Mouse (Mus musculus): Measurements from ENCODE around the gene Stxbp4. TPM values are rescaled to one million over a fixed set of nuclear protein-coding genes. Genes with fewer than 3 reads are reported as not detected.
A peak's percentile ranks its signal among the peaks of the same experiment; 100 is the strongest.

The Stxbp4 gene
- polyA plus RNA-seq, 1 experiment from 2014 or later: 6.4 TPM

GRCm38 (mm10) chr11:90667325-90667724, 29.4 kb upstream of the Stxbp4 start:
- H3K27me3 ChIP-seq: no peaks in the 10 kb centered on the region
- peak overlapping the region; percentile 6; the same call in 1 of the 2 replicates for H3K4me2 ChIP-seq
- H3K4me3 ChIP-seq (replicated peaks): no peak overlapping the region
- H3K9me3 ChIP-seq (replicated peaks): no peaks in the 10 kb centered on the region
- ATAC-seq (ENCODE audit: insufficient read depth): no peak
- H3K36me3 ChIP-seq (replicated peaks): peaks cover 36% of the 10 kb centered on the region
- peak overlapping the region; percentile 65 for H3K27ac ChIP-seq (replicated peaks)
- peaks cover 54% of the 10 kb centered on the region for H3K4me1 ChIP-seq (replicated peaks)
- no peak overlapping the region for H3K9ac ChIP-seq
- whole genome bisulfite sequencing (ENCODE audit: insufficient replicate concordance): 75% methylated on average over 6 of the region's 6 CpGs

- Histone ChIP-seq H3K9ac (peak overlapping the region; percentile 54), H3K4me3 (replicated peaks) (0 out of 2 replicates have a peak overlapping the region, but pooled peaks have one; percentile 1), H3K4me1 (replicated peaks) (peaks cover 56% of the 10 kb centered on the region), H3K4me2 (peak overlapping the region; percentile 68), H3K27me3 (no peaks in the 10 kb centered on the region), H3K9me3 (replicated peaks) (no peaks in the 10 kb centered on the region), H3K36me3 (replicated peaks) (peaks cover 37% of the 10 kb centered on the region), H3K27ac (replicated peaks) (peak overlapping the region; percentile 97)
- 18% methylated on average over 4 of the region's 4 CpGs for whole genome bisulfite sequencing (ENCODE audit: insufficient replicate concordance)
- peak; percentile 79 for ATAC-seq (ENCODE audit: insufficient read depth)
Measured at GRCm38 (mm10) chr11:90666916-90667315, 29.0 kb upstream of the Stxbp4 start.

- Histone ChIP-seq H3K4me1 (replicated peaks) (peaks cover 60% of the 10 kb centered on the region), H3K9ac (peak overlapping the region; percentile 54), H3K4me2 (peak overlapping the region; percentile 68)
Measured at GRCm38 (mm10) chr11:90666144-90666757, 28.4 kb upstream of the Stxbp4 start.

DNA sequence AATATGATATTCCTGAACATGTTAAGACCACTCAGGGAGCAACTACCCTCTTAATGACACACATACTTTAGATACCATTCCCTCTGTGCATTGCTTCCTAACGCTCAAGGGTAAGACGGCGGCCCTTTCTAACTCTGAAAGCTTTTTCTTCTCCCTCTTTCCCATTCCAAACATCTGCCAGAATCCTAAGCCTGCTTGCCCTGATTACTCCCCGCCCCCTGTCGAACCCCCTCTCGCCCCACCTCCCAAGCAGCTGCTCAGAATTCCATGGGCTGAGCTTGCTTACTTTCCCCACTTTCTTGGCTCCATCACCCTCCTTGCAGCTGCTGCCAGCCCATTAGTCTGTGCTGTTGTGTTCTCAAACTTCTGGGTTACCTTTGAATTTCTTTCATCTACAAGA, 27.3 kb upstream of the Stxbp4 start:
- H3K27me3 ChIP-seq: no peaks in the 10 kb centered on the region
- H3K4me1 ChIP-seq (replicated peaks): peaks cover 60% of the 10 kb centered on the region
- peak overlapping the region; percentile 97 for H3K27ac ChIP-seq (replicated peaks)
- H3K4me3 ChIP-seq (replicated peaks): no peak overlapping the region
- H3K36me3 ChIP-seq (replicated peaks): peaks cover 47% of the 10 kb centered on the region
- H3K9ac ChIP-seq: peak overlapping the region; percentile 54
- ATAC-seq (ENCODE audit: insufficient read depth): no peak
- no peaks in the 10 kb centered on the region for H3K9me3 ChIP-seq (replicated peaks)
- peak overlapping the region; percentile 68 for H3K4me2 ChIP-seq
- 43% methylated on average over 6 of the region's 6 CpGs for WGBS (ENCODE audit: insufficient replicate concordance)

More at GRCm38 (mm10) chr11:90666144-90666757, 28.4 kb upstream of the Stxbp4 start:
- H3K9me3 ChIP-seq (replicated peaks): no peaks in the 10 kb centered on the region
- peak overlapping the region; percentile 11; the same call in 1 of the 2 replicates for H3K4me3 ChIP-seq (replicated peaks)
- WGBS (ENCODE audit: insufficient replicate concordance): 26% methylated on average over 3 of the region's 3 CpGs
- H3K27me3 ChIP-seq: no peaks in the 10 kb centered on the region
- peak overlapping the region; percentile 97 for H3K27ac ChIP-seq (replicated peaks)
- ATAC-seq (ENCODE audit: insufficient read depth): peak; percentile 69
- peaks cover 42% of the 10 kb centered on the region for H3K36me3 ChIP-seq (replicated peaks)

DNA sequence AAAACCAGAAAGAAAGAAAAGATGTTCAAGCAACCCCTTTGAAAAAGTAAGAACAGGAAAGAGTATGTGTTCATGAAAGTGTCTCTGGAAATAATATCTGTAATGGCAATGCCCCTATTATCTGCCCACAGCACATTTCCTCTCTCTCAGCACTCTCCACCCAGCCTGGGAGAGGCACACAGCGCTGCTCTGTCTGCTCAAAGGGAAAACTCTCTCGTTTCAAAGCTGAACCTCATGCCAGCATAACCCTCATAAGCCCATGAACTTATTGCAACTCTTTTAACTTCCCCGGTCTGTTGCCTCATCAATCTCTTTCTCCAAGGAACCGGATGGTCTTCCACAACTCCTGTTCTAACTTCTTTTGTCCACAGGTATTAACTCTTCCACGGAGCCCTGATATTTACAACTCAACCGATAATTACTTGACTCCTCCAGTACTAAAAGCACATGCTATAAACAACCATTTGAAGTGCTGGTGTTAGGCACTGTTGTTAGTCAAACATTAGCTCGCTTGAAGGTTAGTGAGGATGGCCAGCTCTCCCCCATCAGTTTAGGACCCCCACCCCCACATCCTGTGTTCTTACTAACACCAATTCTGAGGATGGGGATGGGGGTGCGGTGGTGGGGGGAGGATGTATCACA, 26.6 kb upstream of the Stxbp4 start:
- H3K36me3 ChIP-seq (replicated peaks): peaks cover 47% of the 10 kb centered on the region
- H3K4me3 ChIP-seq (replicated peaks): peak overlapping the region; percentile 25
- peak; percentile 84 for ATAC-seq (ENCODE audit: insufficient read depth)
- WGBS (ENCODE audit: insufficient replicate concordance): 2% methylated on average over 8 of the region's 8 CpGs
- H3K9ac ChIP-seq: peak overlapping the region; percentile 54
- no peaks in the 10 kb centered on the region for H3K9me3 ChIP-seq (replicated peaks)
- H3K4me2 ChIP-seq: peak overlapping the region; percentile 68
- H3K4me1 ChIP-seq (replicated peaks): peaks cover 60% of the 10 kb centered on the region
- no peaks in the 10 kb centered on the region for H3K27me3 ChIP-seq
- peak overlapping the region; percentile 97 for H3K27ac ChIP-seq (replicated peaks)

GRCm38 (mm10) chr11:90663618-90664297, 25.9 kb upstream of the Stxbp4 start:
- peak overlapping the region; percentile 25 for H3K4me3 ChIP-seq (replicated peaks)

GRCm38 (mm10) chr11:90663052-90663451, 25.2 kb upstream of the Stxbp4 start:
- H3K9ac ChIP-seq: peak overlapping the region; percentile 50
- peaks cover 42% of the 10 kb centered on the region for H3K36me3 ChIP-seq (replicated peaks)
- ATAC-seq (ENCODE audit: insufficient read depth): peak; percentile 57
- 13% methylated on average over 3 of the region's 3 CpGs for WGBS (ENCODE audit: insufficient replicate concordance)
- H3K9me3 ChIP-seq (replicated peaks): no peaks in the 10 kb centered on the region
- no peaks in the 10 kb centered on the region for H3K27me3 ChIP-seq
- peak overlapping the region; percentile 24 for H3K4me3 ChIP-seq (replicated peaks)
- peak overlapping the region; percentile 97 for H3K27ac ChIP-seq (replicated peaks)
- H3K4me2 ChIP-seq: peak overlapping the region; percentile 68
- peaks cover 62% of the 10 kb centered on the region for H3K4me1 ChIP-seq (replicated peaks)

More at GRCm38 (mm10) chr11:90663618-90664297, 25.9 kb upstream of the Stxbp4 start:
- Histone ChIP-seq H3K4me2 (peak overlapping the region; percentile 68), H3K27ac (replicated peaks) (peak overlapping the region; percentile 97), H3K9ac (peak overlapping the region; percentile 50), H3K27me3 (no peaks in the 10 kb centered on the region), H3K4me1 (replicated peaks) (peaks cover 60% of the 10 kb centered on the region), H3K9me3 (replicated peaks) (no peaks in the 10 kb centered on the region), H3K36me3 (replicated peaks) (peaks cover 47% of the 10 kb centered on the region)
- peak; percentile 26; the same call in 1 of the 2 replicates for ATAC-seq (ENCODE audit: insufficient read depth)
- WGBS (ENCODE audit: insufficient replicate concordance): 32% methylated on average over 5 of the region's 5 CpGs

DNA sequence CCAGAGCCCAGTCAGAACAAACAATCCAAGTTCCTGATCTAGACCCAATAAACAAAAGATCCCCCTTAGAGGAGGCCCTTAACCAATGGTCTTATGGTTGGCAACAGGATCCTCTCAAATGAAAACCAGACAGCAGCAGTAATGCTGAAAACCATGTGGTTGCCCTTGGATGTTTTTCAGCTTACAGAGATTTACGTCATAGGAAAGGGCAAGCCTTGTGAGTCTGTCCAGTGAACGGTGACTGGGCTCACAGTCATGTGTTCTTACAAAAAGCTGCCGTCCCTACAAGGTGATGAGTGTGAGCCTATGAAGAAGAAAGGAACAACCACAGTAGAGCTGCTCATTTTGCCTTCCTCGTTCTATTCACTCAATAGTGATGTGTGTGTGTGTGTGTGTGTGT, 22.8 kb upstream of the Stxbp4 start:
- Histone ChIP-seq H3K27ac (replicated peaks) (0 out of 2 replicates have a peak overlapping the region, but pooled peaks have one; percentile 7), H3K4me3 (replicated peaks) (no peak overlapping the region), H3K9me3 (replicated peaks) (no peaks in the 10 kb centered on the region), H3K27me3 (no peaks in the 10 kb centered on the region), H3K36me3 (replicated peaks) (peaks cover 62% of the 10 kb centered on the region), H3K4me2 (no peak overlapping the region), H3K4me1 (replicated peaks) (peaks cover 51% of the 10 kb centered on the region), H3K9ac (no peak overlapping the region)
- WGBS (ENCODE audit: insufficient replicate concordance): 84% methylated on average over 4 of the region's 4 CpGs
- no peak for ATAC-seq (ENCODE audit: insufficient read depth)

DNA sequence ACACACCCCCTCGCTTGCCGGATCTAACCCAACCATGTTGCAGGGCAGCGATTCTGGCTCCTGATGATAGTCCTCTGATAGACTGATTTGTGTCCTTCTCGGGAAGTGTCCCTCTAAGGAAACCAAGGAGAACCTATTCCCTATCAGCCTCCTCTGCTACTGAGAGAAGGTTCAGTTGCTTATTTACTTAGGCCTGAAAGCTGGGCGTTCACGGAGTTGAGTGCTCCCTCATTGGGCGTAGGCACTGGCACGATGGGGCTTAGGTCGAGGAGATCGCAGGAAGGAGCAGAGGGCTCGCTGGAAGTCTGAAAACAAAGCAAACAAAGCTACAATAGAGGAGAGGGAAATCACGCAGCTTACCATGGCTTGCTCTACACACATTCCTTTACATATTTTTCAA, 19.6 kb upstream of the Stxbp4 start:
- no peak for ATAC-seq (ENCODE audit: insufficient read depth)
- Histone ChIP-seq H3K9me3 (replicated peaks) (no peaks in the 10 kb centered on the region), H3K4me2 (no peak overlapping the region), H3K4me1 (replicated peaks) (peaks cover 19% of the 10 kb centered on the region), H3K27me3 (no peaks in the 10 kb centered on the region), H3K27ac (replicated peaks) (no peak overlapping the region), H3K4me3 (replicated peaks) (no peak overlapping the region), H3K9ac (no peak overlapping the region), H3K36me3 (replicated peaks) (peaks cover 89% of the 10 kb centered on the region)
- WGBS (ENCODE audit: insufficient replicate concordance): 89% methylated on average over 12 of the region's 12 CpGs

DNA sequence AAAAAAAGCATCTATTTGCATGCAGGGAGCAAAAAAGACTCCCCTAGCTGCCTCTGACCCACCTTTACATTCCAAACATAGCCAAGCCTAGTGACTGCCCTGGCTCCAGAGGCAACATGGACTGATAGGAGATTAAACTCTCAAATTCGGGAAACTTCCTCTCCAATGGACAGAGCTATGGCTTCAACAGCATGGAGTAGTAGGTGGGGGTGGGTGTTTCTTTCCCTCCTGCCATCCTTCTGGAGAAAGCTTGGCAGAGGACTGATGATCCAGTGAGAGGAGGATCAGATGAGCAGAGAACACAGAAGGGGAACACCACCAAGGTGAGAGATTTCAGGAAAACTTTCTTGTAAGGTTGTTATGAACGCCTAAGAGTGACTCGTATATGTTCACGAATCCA, 14.7 kb upstream of the Stxbp4 start:
- Histone ChIP-seq H3K4me2 (no peak overlapping the region), H3K4me1 (replicated peaks) (0 out of 2 replicates have a peak, but pooled peaks cover 3% of the 10 kb centered on the region), H3K27ac (replicated peaks) (no peak overlapping the region), H3K9ac (no peak overlapping the region), H3K27me3 (no peaks in the 10 kb centered on the region), H3K4me3 (replicated peaks) (no peak overlapping the region), H3K36me3 (replicated peaks) (peaks cover 96% of the 10 kb centered on the region), H3K9me3 (replicated peaks) (no peaks in the 10 kb centered on the region)
- ATAC-seq (ENCODE audit: insufficient read depth): no peak
- 81% methylated on average over 4 of the region's 4 CpGs for WGBS (ENCODE audit: insufficient replicate concordance)

Measured in liver, embryonic 15.5 days (tissue).